Mouse (Mus musculus) limb, embryonic 13.5 days (tissue): ENCODE measurements at regions not wholly inside any gene's neighbourhood (a gene's known extent, or its start where the extent isn't known, plus 50 kb on each side); places are given as distances from the start of the nearest gene placed in this dataset.

ENCODE experiments used
- ATAC-seq: fragments of 200-750 bp; cut with Nextera tagmentation; 2 replicates; pipeline ENCODE4 v1.8.0; 2017; ENCODE audit warnings: low read depth, moderate number of reproducible peaks, moderate TSS enrichment; ENCODE audit not compliant: low FRiP score
- H3K27ac ChIP-seq: fragments of 300-500 bp; sonication (generic); 2 replicates; pipeline ENCODE4 v1.5.1; 2015; ENCODE audit warnings: inconsistent platforms, mild to moderate bottlenecking, moderate library complexity
- H3K27me3 ChIP-seq: fragments of 300-500 bp; sonication (generic); 2 replicates; pipeline ENCODE4 v1.6.1; 2015; ENCODE audit warnings: mild to moderate bottlenecking, inconsistent platforms
- H3K36me3 ChIP-seq: fragments of 300-500 bp; sonication (generic); 2 replicates; pipeline ENCODE4 v1.6.1; 2015; ENCODE audit warnings: inconsistent platforms, mild to moderate bottlenecking, moderate library complexity
- H3K4me1 ChIP-seq: fragments of 300-500 bp; sonication (generic); 2 replicates; pipeline ENCODE4 v1.6.1; 2015; ENCODE audit warnings: inconsistent platforms
- H3K4me2 ChIP-seq: fragments of 300-500 bp; sonication (generic); replicated peaks from 2 replicates; pipeline ENCODE4 v1.6.1; 2015; ENCODE audit warnings: inconsistent platforms, mild to moderate bottlenecking, moderate library complexity
- H3K4me3 ChIP-seq: fragments of 300-500 bp; sonication (generic); 2 replicates; pipeline ENCODE4 v1.5.1; 2015; ENCODE audit warnings: moderate library complexity, mild to moderate bottlenecking, inconsistent platforms
- H3K9ac ChIP-seq: fragments of 300-500 bp; sonication (generic); 2 replicates; pipeline ENCODE4 v1.6.1; 2015; ENCODE audit warnings: mild to moderate bottlenecking, inconsistent platforms
- H3K9me3 ChIP-seq: fragments of 300-500 bp; sonication (generic); 2 replicates; pipeline ENCODE4 v1.6.1; 2016; ENCODE audit warnings: inconsistent platforms
- WGBS: fragments of 180-500 bp; shearing (Covaris S2); methylation state at CpG from one replicate; pipeline ENCODE4 v1.1.7; 2015; 5-methylcytosine and 5-hydroxymethylcytosine counted together

- Histone ChIP-seq H3K9ac (no peak overlapping the region), H3K36me3 (no peaks in the 10 kb centered on the region), H3K27me3 (0 out of 2 replicates have a peak, but pooled peaks cover 3% of the 10 kb centered on the region), H3K27ac (no peak overlapping the region), H3K9me3 (no peaks in the 10 kb centered on the region), H3K4me1 (no peaks in the 10 kb centered on the region), H3K4me3 (no peak overlapping the region), H3K4me2 (no peak overlapping the region)
- ATAC-seq: no peak
- WGBS: 86% methylated on average over 12 of the region's 12 CpGs
Observed at GRCm38 (mm10) chr4:124028061-124028460, 110.2 kb upstream of the 4930535I16Rik start.

- ATAC-seq: no peak
- Histone ChIP-seq H3K9ac (no peak overlapping the region), H3K9me3 (no peaks in the 10 kb centered on the region), H3K4me3 (no peak overlapping the region), H3K27ac (no peak overlapping the region), H3K27me3 (no peaks in the 10 kb centered on the region), H3K4me2 (no peak overlapping the region), H3K4me1 (no peaks in the 10 kb centered on the region), H3K36me3 (no peaks in the 10 kb centered on the region)
- WGBS: 49% methylated on average over 3 of the region's 3 CpGs
Observed at GRCm38 (mm10) chr4:124016401-124016800, 98.6 kb upstream of the 4930535I16Rik start.

- no peaks in the 10 kb centered on the region for H3K36me3 ChIP-seq
- no peak overlapping the region for H3K27ac ChIP-seq
- H3K27me3 ChIP-seq: no peaks in the 10 kb centered on the region
- no peak for ATAC-seq
- no peak overlapping the region for H3K4me3 ChIP-seq
- H3K9me3 ChIP-seq: no peaks in the 10 kb centered on the region
- H3K4me2 ChIP-seq: no peak overlapping the region
- no peak overlapping the region for H3K9ac ChIP-seq
- WGBS: 7% methylated on average over 6 of the region's 6 CpGs
- no peaks in the 10 kb centered on the region for H3K4me1 ChIP-seq
Observed at GRCm38 (mm10) chr4:124015323-124015722, 97.5 kb upstream of the 4930535I16Rik start.

- no peaks in the 10 kb centered on the region for H3K4me1 ChIP-seq
- H3K27me3 ChIP-seq: no peaks in the 10 kb centered on the region
- no peak overlapping the region for H3K9ac ChIP-seq
- no peaks in the 10 kb centered on the region for H3K9me3 ChIP-seq
- no peak overlapping the region for H3K27ac ChIP-seq
- H3K4me3 ChIP-seq: no peak overlapping the region
- ATAC-seq: no peak
- H3K36me3 ChIP-seq: no peaks in the 10 kb centered on the region
- WGBS: 83% methylated on average over 6 of the region's 6 CpGs
- no peak overlapping the region for H3K4me2 ChIP-seq
Observed at GRCm38 (mm10) chr4:124012406-124012805, 94.6 kb upstream of the 4930535I16Rik start.

GRCm38 (mm10) chr4:124008725-124009124 lies 90.9 kb upstream of the 4930535I16Rik start:
- WGBS: 94% methylated on average over 1 of the region's 1 CpGs
- H3K36me3 ChIP-seq: no peaks in the 10 kb centered on the region
- ATAC-seq: no peak
- no peaks in the 10 kb centered on the region for H3K4me1 ChIP-seq
- no peak overlapping the region for H3K27ac ChIP-seq
- H3K9ac ChIP-seq: no peak overlapping the region
- H3K4me3 ChIP-seq: no peak overlapping the region
- H3K9me3 ChIP-seq: no peaks in the 10 kb centered on the region
- H3K4me2 ChIP-seq: no peak overlapping the region
- no peaks in the 10 kb centered on the region for H3K27me3 ChIP-seq

DNA sequence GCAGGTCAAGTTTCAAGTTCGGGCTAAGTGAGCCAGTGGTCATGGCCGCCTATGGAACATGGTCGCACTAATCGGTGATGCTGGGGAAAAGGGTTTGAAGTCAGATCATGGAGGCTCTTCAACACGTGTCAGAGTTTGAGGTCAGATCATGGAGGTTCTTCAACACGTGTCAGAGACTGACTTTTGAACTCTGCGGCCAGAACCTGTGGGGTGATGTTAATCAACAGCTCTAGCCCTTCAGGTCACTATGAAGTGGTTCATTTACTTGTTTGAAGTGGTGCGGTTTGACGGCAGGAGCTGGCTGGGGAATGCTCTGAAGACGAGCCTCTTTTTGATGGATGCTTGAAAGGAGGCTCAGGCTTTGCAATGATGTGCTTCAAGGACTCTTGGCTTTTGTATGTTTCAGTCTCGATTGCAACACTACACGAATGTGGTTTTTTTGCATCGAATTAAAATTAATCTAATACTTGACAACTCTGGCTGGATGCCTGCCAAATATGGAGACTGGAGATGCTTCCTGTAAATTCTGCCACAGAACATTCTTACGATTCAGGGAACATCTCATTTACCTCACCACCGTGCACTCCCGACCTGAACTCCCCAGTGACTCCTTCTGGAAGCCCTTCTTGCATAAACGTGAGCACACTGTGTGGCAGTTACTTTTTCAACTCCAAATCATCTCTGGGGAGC lies 87.9 kb upstream of the 4930535I16Rik start:
- H3K4me3 ChIP-seq: no peak overlapping the region
- ATAC-seq: no peak
- 73% methylated on average over 17 of the region's 17 CpGs for WGBS
- H3K27ac ChIP-seq: no peak overlapping the region
- no peaks in the 10 kb centered on the region for H3K27me3 ChIP-seq
- no peaks in the 10 kb centered on the region for H3K4me1 ChIP-seq
- H3K36me3 ChIP-seq: no peaks in the 10 kb centered on the region
- H3K9me3 ChIP-seq: no peaks in the 10 kb centered on the region
- H3K4me2 ChIP-seq: no peak overlapping the region
- H3K9ac ChIP-seq: no peak overlapping the region

GRCm38 (mm10) chr4:124002760-124003159 lies 84.9 kb upstream of the 4930535I16Rik start:
- Histone ChIP-seq H3K4me1 (peaks cover 4% of the 10 kb centered on the region; the same call in 1 of the 2 replicates), H3K27ac (no peak overlapping the region), H3K9ac (no peak overlapping the region), H3K36me3 (no peaks in the 10 kb centered on the region), H3K27me3 (peaks cover 3% of the 10 kb centered on the region; the same call in 1 of the 2 replicates), H3K9me3 (no peaks in the 10 kb centered on the region), H3K4me3 (no peak overlapping the region), H3K4me2 (no peak overlapping the region)
- ATAC-seq: no peak
- 64% methylated on average over 6 of the region's 6 CpGs for WGBS

DNA sequence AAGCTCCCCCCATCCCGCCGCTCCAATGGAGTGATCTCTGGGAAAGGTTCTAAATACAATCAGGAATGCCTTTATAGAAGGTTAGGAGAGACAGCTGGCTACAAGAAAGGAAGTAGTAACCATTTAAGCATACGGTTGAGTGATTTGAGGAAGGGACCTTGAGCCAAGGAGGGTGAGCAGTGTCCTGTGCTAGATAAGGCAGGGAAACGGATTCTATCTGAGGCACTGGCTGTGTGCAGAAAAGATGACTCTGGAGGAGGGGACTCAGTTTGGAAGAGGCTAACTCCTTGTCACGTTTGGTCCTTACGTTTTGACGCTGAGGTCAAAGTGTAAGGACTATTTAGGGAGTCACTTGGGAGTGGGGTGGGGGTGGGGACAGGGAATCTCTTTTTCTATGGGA lies 84.3 kb upstream of the 4930535I16Rik start:
- Histone ChIP-seq H3K4me3 (no peak overlapping the region), H3K9me3 (no peaks in the 10 kb centered on the region), H3K36me3 (no peaks in the 10 kb centered on the region), H3K27me3 (peaks cover 3% of the 10 kb centered on the region; the same call in 1 of the 2 replicates), H3K4me2 (no peak overlapping the region), H3K9ac (no peak overlapping the region), H3K27ac (no peak overlapping the region), H3K4me1 (peaks cover 4% of the 10 kb centered on the region; the same call in 1 of the 2 replicates)
- no peak for ATAC-seq
- 73% methylated on average over 7 of the region's 7 CpGs for WGBS

DNA sequence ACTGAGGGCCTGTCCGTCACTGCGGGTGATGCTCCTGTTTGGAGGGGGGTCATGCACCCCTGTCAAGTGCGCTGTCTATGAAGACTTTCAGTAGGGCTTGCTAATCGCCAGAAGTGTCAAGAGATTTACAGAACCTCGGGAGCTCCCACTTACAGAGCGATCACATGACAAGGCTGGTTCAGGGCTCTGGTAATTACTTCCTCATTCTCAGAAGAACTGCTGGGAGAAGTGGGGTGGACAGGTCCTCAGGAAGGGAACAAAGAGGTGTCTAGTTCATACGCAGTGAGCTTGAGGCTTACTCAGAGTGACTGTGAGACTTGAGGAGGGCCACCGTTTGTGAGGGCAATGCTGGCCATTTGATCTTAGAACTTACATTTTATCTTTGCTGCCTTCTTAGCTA lies 78.0 kb upstream of the 4930535I16Rik start:
- Histone ChIP-seq H3K9ac (no peak overlapping the region), H3K9me3 (no peaks in the 10 kb centered on the region), H3K4me3 (no peak overlapping the region), H3K36me3 (no peaks in the 10 kb centered on the region), H3K27ac (no peak overlapping the region), H3K4me2 (no peak overlapping the region), H3K4me1 (peaks cover 15% of the 10 kb centered on the region), H3K27me3 (peaks cover 28% of the 10 kb centered on the region)
- ATAC-seq: no peak
- WGBS: 80% methylated on average over 8 of the region's 8 CpGs

GRCm38 (mm10) chr4:123991223-123991622 lies 73.4 kb upstream of the 4930535I16Rik start:
- no peaks in the 10 kb centered on the region for H3K36me3 ChIP-seq
- no peak overlapping the region for H3K27ac ChIP-seq
- H3K4me2 ChIP-seq: peak overlapping the region; percentile 77
- peaks cover 19% of the 10 kb centered on the region for H3K4me1 ChIP-seq
- no peaks in the 10 kb centered on the region for H3K9me3 ChIP-seq
- peaks cover 52% of the 10 kb centered on the region for H3K27me3 ChIP-seq
- no peak for ATAC-seq
- peak overlapping the region; percentile 32 for H3K9ac ChIP-seq
- peak overlapping the region; percentile 41 for H3K4me3 ChIP-seq
- WGBS: 9% methylated on average over 10 of the region's 10 CpGs

DNA sequence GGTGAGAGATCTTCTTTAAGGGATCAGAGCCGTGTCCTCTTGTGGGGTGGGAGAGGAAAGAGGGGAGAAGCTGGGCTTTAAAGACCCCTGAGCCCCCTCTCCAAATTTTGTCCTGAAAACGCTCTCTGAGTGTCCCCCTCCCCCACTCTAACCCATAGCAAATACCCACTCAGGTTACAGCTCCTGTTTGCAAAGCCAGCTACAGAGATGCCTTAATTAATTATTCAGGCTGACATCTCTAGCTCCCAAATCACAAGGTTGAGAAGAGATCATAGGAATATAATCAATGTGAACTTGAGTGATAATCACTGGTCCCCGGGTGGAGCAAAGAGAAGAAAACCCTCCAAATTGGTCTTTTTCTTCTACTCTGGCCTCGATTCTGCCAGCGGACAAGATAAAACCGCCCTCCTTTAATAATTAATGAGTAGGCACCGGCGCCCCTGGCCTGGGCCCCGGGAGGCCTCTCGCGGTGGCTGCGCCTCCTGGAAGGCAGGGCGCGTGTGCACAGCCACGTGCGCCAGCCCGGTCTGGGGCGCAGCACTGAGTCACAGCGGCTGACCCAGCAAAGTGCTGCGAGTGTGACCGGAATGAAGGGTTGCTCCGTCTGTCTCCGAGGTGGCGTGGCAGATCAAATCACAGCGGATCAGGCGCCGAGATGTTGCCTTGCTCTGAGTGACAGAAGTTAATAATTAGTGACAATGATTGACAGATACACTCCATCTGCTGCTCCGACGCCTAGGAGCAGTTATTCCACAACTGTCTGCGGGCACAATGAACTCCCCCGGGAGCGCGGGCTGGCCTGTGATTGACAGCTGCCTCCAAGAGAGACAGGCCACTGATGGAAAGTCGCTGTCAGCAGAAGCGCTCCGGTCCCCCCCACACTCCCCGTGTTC lies 72.7 kb upstream of the 4930535I16Rik start:
- 1% methylated on average over 37 of the region's 37 CpGs for WGBS
- Histone ChIP-seq H3K4me3 (peak overlapping the region; percentile 41), H3K27me3 (peaks cover 52% of the 10 kb centered on the region), H3K9ac (peak overlapping the region; percentile 32), H3K27ac (no peak overlapping the region), H3K4me2 (peak overlapping the region; percentile 77), H3K4me1 (peaks cover 19% of the 10 kb centered on the region), H3K36me3 (no peaks in the 10 kb centered on the region), H3K9me3 (no peaks in the 10 kb centered on the region)
- ATAC-seq: no peak
